Mouse (Mus musculus) heart, postnatal 0 days (tissue): ENCODE measurements around the gene Bbs9.

Source experiments
- CTCF ChIP-seq: IDR thresholded peaks from 2 replicates; pipeline ENCODE4 v1.5.1; 2016; ENCODE audit warnings: antibody characterized with exemption, control low read depth, low read depth
- EP300 ChIP-seq: IDR thresholded peaks from 2 replicates; pipeline ENCODE4 v1.6.1; 2016; ENCODE audit warnings: antibody characterized with exemption, low read depth

DNA sequence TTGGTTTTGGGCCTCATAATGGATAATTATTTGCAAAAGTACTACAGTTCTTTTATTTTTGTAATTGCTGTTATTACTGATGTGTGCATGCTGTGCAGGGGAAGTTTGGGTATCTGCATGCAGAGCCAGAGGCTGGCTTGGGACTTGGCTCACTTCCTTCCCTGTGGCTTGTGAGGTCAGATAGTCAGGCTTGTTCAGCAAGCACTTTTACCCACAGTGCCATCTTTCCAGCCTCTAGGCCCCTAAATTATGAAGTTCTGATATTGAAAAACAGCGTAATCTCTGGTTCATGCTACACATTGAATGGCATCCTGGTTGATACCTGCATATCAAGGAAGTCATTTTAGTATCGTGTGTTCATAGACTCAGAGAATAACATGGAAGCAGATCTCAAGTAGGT lies 197.4 kb downstream of the Bbs9 start:
- TF ChIP-seq CTCF (no peak), EP300 (no peak)
